Mouse (Mus musculus) liver, embryonic 15.5 days (tissue): Measurements from ENCODE around the gene Gucd1. TPM values are rescaled to one million over a fixed set of nuclear protein-coding genes. Genes with fewer than 3 reads are reported as not detected.
"Not testable (repeated sequence)": the region's sequence is repeated elsewhere in the genome, so short reads cannot be mapped to it uniquely, and the experiment has no call there.

Experiments
- ATAC-seq: fragments of 200-750 bp; cut with Nextera tagmentation; 2 replicates; pipeline ENCODE4 v1.8.0; 2017; ENCODE audit warnings: moderate number of reproducible peaks, mild to moderate bottlenecking, moderate library complexity; ENCODE audit not compliant: insufficient read depth
- H3K27ac ChIP-seq: fragments of 300-500 bp; sonication (generic); replicated peaks from 2 replicates; pipeline ENCODE4 v1.5.1; 2015; ENCODE audit warnings: mild to moderate bottlenecking, inconsistent platforms
- H3K27me3 ChIP-seq: fragments of 300-500 bp; sonication (generic); 2 replicates; pipeline ENCODE4 v1.6.1; 2015; ENCODE audit warnings: mild to moderate bottlenecking, inconsistent platforms
- H3K36me3 ChIP-seq: fragments of 300-500 bp; sonication (generic); replicated peaks from 2 replicates; pipeline ENCODE4 v1.6.1; 2015; ENCODE audit warnings: moderate library complexity, mild to moderate bottlenecking, inconsistent platforms
- H3K4me1 ChIP-seq: fragments of 300-500 bp; sonication (generic); replicated peaks from 2 replicates; pipeline ENCODE4 v1.6.1; 2015; ENCODE audit warnings: inconsistent platforms
- H3K4me2 ChIP-seq: fragments of 300-500 bp; sonication (generic); 2 replicates; pipeline ENCODE4 v1.6.1; 2015; ENCODE audit warnings: moderate library complexity, mild to moderate bottlenecking, inconsistent platforms
- H3K4me3 ChIP-seq: fragments of 300-500 bp; sonication (generic); replicated peaks from 2 replicates; pipeline ENCODE4 v1.5.1; 2015; ENCODE audit warnings: mild to moderate bottlenecking, inconsistent platforms
- H3K9ac ChIP-seq: fragments of 300-500 bp; sonication (generic); 2 replicates; pipeline ENCODE4 v1.6.1; 2015; ENCODE audit warnings: moderate library complexity, mild to moderate bottlenecking, inconsistent platforms
- H3K9me3 ChIP-seq: fragments of 300-500 bp; sonication (generic); replicated peaks from 2 replicates; pipeline ENCODE4 v1.6.1; 2016; ENCODE audit warnings: inconsistent platforms
- WGBS: fragments of 180-500 bp; shearing (Covaris S2); methylation state at CpG from one replicate; pipeline ENCODE4 v1.1.7; 2015; ENCODE audit warnings: mixed read lengths; ENCODE audit not compliant: insufficient replicate concordance; 5-methylcytosine and 5-hydroxymethylcytosine counted together
- polyA plus RNA-seq: library from polyadenylated mRNA; unstranded; fragments of >200 nt; fragmentation: Nextera tagmentation; extraction: Ambion mirVana; gene quantifications from 2 replicates; pipeline ENCODE4 v1.2.1, GENCODE M21; 2015

Gene Gucd1
- polyA plus RNA-seq, 1 experiment from 2014 or later = 62.1 TPM

GRCm38 (mm10) chr10:75489522-75489921 lies 28.2 kb downstream of the Gucd1 start:
- H3K36me3 ChIP-seq = no peaks in the 10 kb centered on the region

DNA sequence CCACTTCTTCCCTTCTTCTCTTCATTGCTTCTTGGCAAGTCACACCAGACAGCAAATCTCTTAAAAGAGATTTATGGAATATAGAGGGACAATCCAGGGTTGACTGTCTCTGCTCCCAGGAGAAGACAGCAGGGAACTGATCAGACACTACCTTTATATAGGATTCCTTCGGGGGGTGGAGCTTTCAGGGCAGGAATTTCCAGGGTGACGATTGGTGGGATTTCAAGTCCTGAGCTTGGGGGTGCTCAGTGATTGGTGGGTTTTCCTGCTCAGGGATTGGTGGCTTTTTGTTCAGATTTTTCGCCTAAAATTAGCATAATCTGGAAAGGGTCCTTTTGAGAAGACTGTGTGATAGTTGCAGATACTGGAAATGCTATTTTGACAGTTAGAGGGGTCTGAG lies 30.6 kb downstream of the Gucd1 start:
- WGBS = 44% methylated on average over 3 of the region's 3 CpGs
- Histone ChIP-seq H3K27ac (no peak overlapping the region), H3K4me3 (no peak overlapping the region), H3K9ac (no peak overlapping the region), H3K4me1 (0 out of 2 replicates have a peak, but pooled peaks cover 4% of the 10 kb centered on the region), H3K27me3 (no peaks in the 10 kb centered on the region), H3K36me3 (no peaks in the 10 kb centered on the region), H3K4me2 (no peak overlapping the region), H3K9me3 (no peaks in the 10 kb centered on the region)
- ATAC-seq = no peak

More at GRCm38 (mm10) chr10:75489522-75489921, 28.2 kb downstream of the Gucd1 start:
- no peak overlapping the region for H3K4me3 ChIP-seq
- H3K4me2 ChIP-seq = no peak overlapping the region
- H3K9me3 ChIP-seq = no peaks in the 10 kb centered on the region
- H3K27ac ChIP-seq = no peak overlapping the region
- no peak for ATAC-seq
- H3K9ac ChIP-seq = no peak overlapping the region
- 52% methylated on average over 2 of the region's 2 CpGs for WGBS
- H3K27me3 ChIP-seq = no peaks in the 10 kb centered on the region
- H3K4me1 ChIP-seq = 0 out of 2 replicates have a peak, but pooled peaks cover 4% of the 10 kb centered on the region

DNA sequence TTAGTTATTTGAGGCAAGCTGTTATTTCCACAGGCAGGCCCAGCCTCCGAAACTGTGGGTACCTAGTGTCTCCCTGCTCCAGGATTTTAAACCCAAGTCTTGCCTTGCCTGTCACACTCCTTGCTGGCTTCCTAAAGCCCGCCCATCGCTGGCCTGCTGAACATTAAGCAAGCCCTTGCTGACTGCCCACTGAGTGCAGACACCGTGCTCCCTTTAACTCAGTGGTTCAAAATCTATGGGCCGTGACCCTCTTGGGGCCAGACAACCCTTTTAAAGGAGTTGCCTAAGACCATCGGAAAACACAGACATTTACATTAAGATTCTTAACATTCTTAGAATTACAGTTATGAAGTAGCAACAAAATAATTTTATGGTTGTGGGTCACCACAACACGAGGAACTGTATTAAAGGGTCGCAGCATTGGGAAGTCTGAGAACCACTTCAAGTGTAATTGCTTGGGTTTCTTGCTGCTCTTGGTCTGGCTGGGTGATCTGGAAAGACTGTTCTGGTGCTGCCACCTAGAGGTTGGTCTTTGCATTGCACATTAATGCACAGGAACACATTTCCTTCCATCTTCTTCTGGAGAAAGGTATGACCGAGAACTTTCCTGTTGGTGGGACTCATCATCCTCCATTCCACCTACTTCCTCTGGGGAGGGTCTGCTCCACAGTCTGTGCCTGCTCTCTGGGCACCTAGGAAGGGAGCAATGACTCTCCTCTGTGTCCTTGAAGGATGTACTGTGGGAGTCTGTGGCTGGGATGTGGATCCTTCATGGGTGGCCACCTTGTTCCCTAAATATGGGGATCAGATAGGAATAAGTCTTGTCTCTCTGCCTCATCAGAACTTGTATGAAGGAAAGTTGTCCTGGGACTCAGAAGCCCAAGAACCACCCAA lies 31.4 kb downstream of the Gucd1 start:
- no peak overlapping the region for H3K4me3 ChIP-seq
- no peak for ATAC-seq
- H3K4me2 ChIP-seq = no peak overlapping the region
- H3K27me3 ChIP-seq = no peaks in the 10 kb centered on the region
- H3K4me1 ChIP-seq = 0 out of 2 replicates have a peak, but pooled peaks cover 4% of the 10 kb centered on the region
- 42% methylated on average over 9 of the region's 9 CpGs for WGBS
- no peak overlapping the region for H3K9ac ChIP-seq
- H3K36me3 ChIP-seq = no peaks in the 10 kb centered on the region
- no peaks in the 10 kb centered on the region for H3K9me3 ChIP-seq
- no peak overlapping the region for H3K27ac ChIP-seq

DNA sequence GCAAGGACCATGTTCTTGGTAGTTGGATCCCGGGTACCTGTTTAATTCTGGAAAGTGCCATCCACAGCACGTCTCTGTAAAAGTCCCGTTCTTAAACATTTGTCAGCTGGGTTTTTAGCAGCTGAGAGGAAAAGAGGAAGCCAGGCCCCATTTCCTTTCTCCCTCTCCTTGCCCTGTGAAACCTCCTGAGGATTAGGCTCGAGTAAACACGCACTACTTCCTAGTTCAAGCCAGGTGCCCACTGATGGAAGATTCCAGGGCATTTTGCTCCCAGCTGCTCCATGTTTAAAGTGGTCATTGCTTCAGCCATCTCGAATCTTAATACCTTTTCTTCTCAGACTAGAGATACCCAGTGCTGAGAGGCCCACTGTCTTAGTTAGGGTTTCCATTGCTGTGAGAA lies 33.0 kb downstream of the Gucd1 start:
- no peaks in the 10 kb centered on the region for H3K36me3 ChIP-seq
- no peak overlapping the region for H3K9ac ChIP-seq
- H3K4me3 ChIP-seq = no peak overlapping the region
- no peaks in the 10 kb centered on the region for H3K9me3 ChIP-seq
- H3K27me3 ChIP-seq = no peaks in the 10 kb centered on the region
- no peak for ATAC-seq
- H3K4me1 ChIP-seq = 0 out of 2 replicates have a peak, but pooled peaks cover 4% of the 10 kb centered on the region
- no peak overlapping the region for H3K4me2 ChIP-seq
- no peak overlapping the region for H3K27ac ChIP-seq
- 16% methylated on average over 6 of the region's 6 CpGs for WGBS

- Histone ChIP-seq H3K4me1 (0 out of 2 replicates have a peak, but pooled peaks cover 4% of the 10 kb centered on the region), H3K9ac (no peak overlapping the region), H3K36me3 (no peaks in the 10 kb centered on the region), H3K4me3 (no peak overlapping the region), H3K27ac (no peak overlapping the region), H3K27me3 (no peaks in the 10 kb centered on the region), H3K9me3 (no peaks in the 10 kb centered on the region), H3K4me2 (no peak overlapping the region)
- ATAC-seq = no peak
- WGBS = 64% methylated on average over 6 of the region's 6 CpGs
Observed at GRCm38 (mm10) chr10:75484066-75484465, 33.7 kb downstream of the Gucd1 start.

DNA sequence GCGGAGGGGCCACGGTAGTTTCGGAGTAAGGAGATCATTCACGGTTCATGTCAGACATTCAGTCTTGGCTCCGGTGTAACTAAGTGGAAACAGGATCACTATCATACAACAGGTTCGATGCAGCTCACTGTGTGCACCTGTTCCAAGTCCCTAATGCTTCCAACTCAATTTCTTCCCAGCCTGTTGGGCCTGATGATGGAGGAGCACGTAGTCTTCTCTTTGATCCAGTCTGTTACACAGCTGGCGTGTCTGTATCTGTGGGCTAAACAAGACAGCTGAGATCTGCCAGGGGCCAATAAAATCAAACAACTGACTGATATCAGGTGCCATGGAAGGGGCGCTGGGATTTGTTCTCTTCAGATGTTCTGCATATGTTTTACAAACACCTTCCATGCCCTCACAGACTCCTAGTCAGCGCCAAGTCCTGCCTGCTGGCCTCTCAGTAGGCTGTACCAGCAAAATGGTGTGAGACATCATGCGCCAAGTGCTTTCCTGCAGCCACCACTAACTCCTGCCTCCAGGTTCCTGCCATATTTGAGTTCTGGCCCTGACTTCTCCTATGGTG lies 34.8 kb downstream of the Gucd1 start:
- 73% methylated on average over 11 of the region's 11 CpGs for WGBS
- H3K4me2 ChIP-seq = no peak overlapping the region
- H3K4me3 ChIP-seq = no peak overlapping the region
- H3K36me3 ChIP-seq = no peaks in the 10 kb centered on the region
- 0 out of 2 replicates have a peak, but pooled peaks cover 4% of the 10 kb centered on the region for H3K4me1 ChIP-seq
- H3K9me3 ChIP-seq = no peaks in the 10 kb centered on the region
- no peaks in the 10 kb centered on the region for H3K27me3 ChIP-seq
- no peak overlapping the region for H3K9ac ChIP-seq
- H3K27ac ChIP-seq = no peak overlapping the region
- no peak for ATAC-seq

- no peaks in the 10 kb centered on the region for H3K9me3 ChIP-seq
- ATAC-seq = no peak
- no peak overlapping the region for H3K4me3 ChIP-seq
- no peak overlapping the region for H3K27ac ChIP-seq
- H3K4me2 ChIP-seq = no peak overlapping the region
- WGBS = 64% methylated on average over 5 of the region's 5 CpGs
- no peak overlapping the region for H3K9ac ChIP-seq
- H3K27me3 ChIP-seq = no peaks in the 10 kb centered on the region
- H3K36me3 ChIP-seq = no peaks in the 10 kb centered on the region
- H3K4me1 ChIP-seq = 0 out of 2 replicates have a peak, but pooled peaks cover 4% of the 10 kb centered on the region
Observed at GRCm38 (mm10) chr10:75482271-75482670, 35.5 kb downstream of the Gucd1 start.

- H3K9ac ChIP-seq = no peak overlapping the region
- no peak for ATAC-seq
- no peak overlapping the region for H3K4me2 ChIP-seq
- H3K27ac ChIP-seq = no peak overlapping the region
- no peaks in the 10 kb centered on the region for H3K9me3 ChIP-seq
- no peaks in the 10 kb centered on the region for H3K36me3 ChIP-seq
- H3K27me3 ChIP-seq = no peaks in the 10 kb centered on the region
- H3K4me1 ChIP-seq = peaks cover 9% of the 10 kb centered on the region; the same call in 1 of the 2 replicates
- 62% methylated on average over 4 of the region's 4 CpGs for WGBS
- no peak overlapping the region for H3K4me3 ChIP-seq
Observed at GRCm38 (mm10) chr10:75481703-75482102, 36.1 kb downstream of the Gucd1 start.

DNA sequence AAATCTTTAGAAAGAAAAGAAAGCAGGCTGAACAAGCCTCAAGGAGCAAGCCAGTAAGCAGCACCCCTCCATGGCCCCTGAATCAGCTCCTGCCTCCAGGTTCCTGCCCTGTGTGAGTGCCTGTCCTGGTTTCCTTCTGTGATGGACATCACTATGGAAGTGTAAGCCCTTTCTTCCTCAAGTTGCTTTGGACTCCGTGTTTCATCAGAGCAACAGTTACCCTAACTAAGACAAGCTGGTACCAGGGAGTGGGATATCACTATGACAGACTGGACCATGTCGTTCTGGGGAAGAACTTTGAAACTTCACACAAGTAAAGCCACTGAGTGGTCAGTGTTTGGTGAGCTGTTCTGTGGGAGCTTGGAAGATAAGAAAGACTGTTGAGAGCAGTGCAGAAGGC lies 37.8 kb downstream of the Gucd1 start:
- no peaks in the 10 kb centered on the region for H3K36me3 ChIP-seq
- no peak for ATAC-seq
- 60% methylated on average over 2 of the region's 2 CpGs for WGBS

GRCm38 (mm10) chr10:75477034-75477433 lies 40.7 kb downstream of the Gucd1 start:
- H3K27me3 ChIP-seq = no peaks in the 10 kb centered on the region
- no peak overlapping the region for H3K27ac ChIP-seq
- H3K4me2 ChIP-seq = no peak overlapping the region
- no peak overlapping the region for H3K4me3 ChIP-seq
- no peak for ATAC-seq
- 62% methylated on average over 9 of the region's 9 CpGs for WGBS
- H3K36me3 ChIP-seq = no peaks in the 10 kb centered on the region
- no peaks in the 10 kb centered on the region for H3K9me3 ChIP-seq
- H3K4me1 ChIP-seq = peaks cover 12% of the 10 kb centered on the region
- H3K9ac ChIP-seq = no peak overlapping the region

More for the DNA sequence above, 37.8 kb downstream of the Gucd1 start:
- no peak overlapping the region for H3K27ac ChIP-seq
- H3K9ac ChIP-seq = no peak overlapping the region
- H3K4me2 ChIP-seq = no peak overlapping the region
- H3K27me3 ChIP-seq = no peaks in the 10 kb centered on the region
- H3K9me3 ChIP-seq = no peaks in the 10 kb centered on the region
- H3K4me3 ChIP-seq = no peak overlapping the region
- H3K4me1 ChIP-seq = peaks cover 6% of the 10 kb centered on the region

GRCm38 (mm10) chr10:75475139-75475850 lies 42.5 kb downstream of the Gucd1 start:
- not testable (repeated sequence) for H3K27me3 ChIP-seq, H3K4me3 ChIP-seq, H3K4me2 ChIP-seq, H3K9me3 ChIP-seq, H3K9ac ChIP-seq, H3K36me3 ChIP-seq
- Histone ChIP-seq H3K27ac (peak overlapping the region; percentile 76), H3K4me1 (peaks cover 12% of the 10 kb centered on the region)
- peak; percentile 87 for ATAC-seq
- 48% methylated on average over 5 of the region's 6 CpGs for WGBS
